Mouse (Mus musculus): ENCODE data around the gene Rsl1. TPM values are rescaled to one million over a fixed set of nuclear protein-coding genes. Genes with fewer than 3 reads are reported as not detected.
A peak's percentile ranks its signal among the peaks of the same experiment; 100 is the strongest.
"Not testable (repeated sequence)": the region's sequence is repeated elsewhere in the genome, so short reads cannot be mapped to it uniquely, and the experiment has no call there.

Rsl1 gene
- polyA plus RNA-seq (2012; rRNA removed) = 0.89 and 1.1 TPM in 2 replicates
- polyA plus RNA-seq (2014; fragmentation: Nextera tagmentation; extraction: Ambion mirVana) = 0.82 and 1.5 TPM in 2 replicates

DNA sequence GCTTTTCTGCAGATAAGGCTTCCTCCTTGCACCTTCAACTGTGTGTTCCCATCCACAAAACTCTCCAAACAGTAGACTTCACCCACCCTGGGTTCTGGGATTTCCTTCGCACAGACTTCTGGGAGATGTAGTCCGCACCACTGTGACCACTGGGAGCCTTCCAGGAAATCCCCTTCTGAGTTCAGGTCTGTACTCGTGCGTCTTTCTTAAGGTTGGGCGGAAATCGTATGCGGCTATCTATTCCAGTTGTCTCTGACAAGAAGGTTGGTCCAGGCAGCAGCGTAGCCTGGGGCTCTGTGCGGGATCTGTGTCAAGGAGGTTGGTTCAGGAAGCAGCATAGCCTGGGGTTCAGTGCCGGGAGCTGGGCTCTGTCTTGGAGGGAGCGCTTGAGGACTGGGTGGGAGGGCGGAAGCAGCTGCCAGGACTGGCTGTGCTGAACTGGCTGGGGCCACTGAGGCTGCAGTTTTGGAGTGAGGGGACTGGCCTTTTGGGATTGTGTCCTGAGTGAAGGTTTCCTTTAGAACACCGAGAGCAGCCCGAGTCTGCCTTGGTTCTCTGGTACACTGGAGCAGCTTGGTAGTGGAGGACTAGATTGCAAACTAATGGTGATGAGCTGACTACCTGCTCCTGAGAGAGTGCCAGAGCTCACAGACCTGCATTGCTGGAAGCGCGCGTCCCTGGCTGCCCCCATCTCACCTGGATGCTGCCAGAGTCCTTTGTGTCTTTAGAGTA is at the start of gene Rsl1:
Gene Rsl1, plus strand, starts transcription at position 192 of the 732 bp plus-strand sequence.
- Histone ChIP-seq H3K9ac (replicated peaks) (peak within 1 kb of the TSS; percentile 6), H3K4me3 (ENCODE audit: insufficient read depth in 1 of 2, low read depth in 2 of 2, low read length in 2 of 2) (peak within 1 kb of the TSS; percentile 50 to 73), H3K4me2 (ENCODE audit: low read depth) (peak within 1 kb of the TSS; percentile 51)
- H3K27ac ChIP-seq; H3K36me3 ChIP-seq (replicated peaks; ENCODE audit: control insufficient read depth, insufficient read depth, low read depth); H3K4me1 ChIP-seq (replicated peaks; ENCODE audit: control insufficient read depth in 2 of 2, insufficient read depth in 2 of 2, low read length in 1 of 2); H3K27me3 ChIP-seq (ENCODE audit: control insufficient read depth, insufficient read depth, low read length); H3K9me3 ChIP-seq (ENCODE audit: control insufficient read depth, low read length): not testable (repeated sequence)
- DNase-seq (ENCODE audit: low read depth in 3 of 3, low spot score in 3 of 3) (peak; percentile 29 to 50 (median 30)), ATAC-seq (ENCODE audit: insufficient read depth) (peak; percentile 88)
- WGBS (ENCODE audit: insufficient replicate concordance) = under 1% methylated on average over 17 of the region's 17 CpGs

DNA sequence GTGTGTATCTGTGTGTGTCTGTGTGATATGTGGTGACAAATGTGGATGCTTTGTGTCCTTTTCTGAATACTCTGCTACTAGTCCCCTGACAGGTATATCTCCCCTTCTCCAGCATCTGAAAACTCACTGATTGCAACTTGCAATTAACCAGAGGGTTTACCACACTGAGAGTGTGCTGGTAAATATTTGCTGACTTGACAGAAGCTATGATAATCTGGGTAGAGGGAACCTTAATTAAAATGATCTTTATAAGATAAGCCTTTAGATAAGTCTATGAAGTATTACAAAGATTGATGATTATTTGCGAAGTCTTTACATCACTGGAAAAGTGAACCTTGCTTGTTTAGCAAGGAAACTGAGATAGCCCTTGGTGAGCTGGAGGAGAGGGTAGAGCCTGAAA is 48.5 kb upstream of the Rsl1 start:
- no peak for TF ChIP-seq EP300 (IDR thresholded peaks at IDR 0.05; ENCODE audit: low read depth)
- TF ChIP-seq CTCF (IDR thresholded peaks at IDR 0.05; ENCODE audit: low read depth) = no peak
- no peaks in the 10 kb centered on the region for H3K9me3 ChIP-seq (ENCODE audit: control insufficient read depth, low read length)
- H3K27ac ChIP-seq = no peak overlapping the region
- no peak overlapping the region for H3K9ac ChIP-seq (replicated peaks)
- no peaks in the 10 kb centered on the region; a peak in 1 of 4 replicates for H3K4me1 ChIP-seq (replicated peaks; ENCODE audit: control insufficient read depth in 2 of 2, insufficient read depth in 2 of 2, low read length in 1 of 2)
- WGBS (ENCODE audit: insufficient replicate concordance) = 79% methylated on average over 1 of the region's 1 CpGs
- DNase-seq (ENCODE audit: low read depth in 3 of 3, low spot score in 3 of 3) = no peak
- no peak overlapping the region for H3K4me2 ChIP-seq (ENCODE audit: low read depth)
- H3K4me3 ChIP-seq (ENCODE audit: insufficient read depth in 1 of 2, low read depth in 2 of 2, low read length in 2 of 2) = no peak overlapping the region
- no peak for ATAC-seq (ENCODE audit: insufficient read depth)
- no peaks in the 10 kb centered on the region for H3K36me3 ChIP-seq (replicated peaks; ENCODE audit: control insufficient read depth, insufficient read depth, low read depth)
- no peaks in the 10 kb centered on the region for H3K27me3 ChIP-seq (ENCODE audit: control insufficient read depth, insufficient read depth, low read length)

DNA sequence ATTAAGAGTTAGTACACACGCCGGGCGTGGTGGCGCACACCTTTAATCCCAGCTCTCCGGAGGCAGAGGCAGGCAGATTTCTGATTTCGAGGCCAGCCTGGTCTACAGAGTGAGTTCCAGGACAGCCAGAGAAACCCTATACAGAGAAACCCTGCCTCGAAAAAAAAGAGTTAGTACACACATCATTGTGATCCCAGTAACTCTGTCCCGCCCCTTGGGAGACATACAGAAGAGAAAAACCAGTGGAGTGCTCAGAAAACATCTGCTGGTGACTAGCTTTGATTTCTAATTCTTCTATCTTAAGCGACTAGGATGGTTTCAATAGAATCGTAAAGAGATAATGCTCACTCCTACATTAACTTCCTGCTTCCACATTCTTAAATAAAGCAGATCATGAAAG is 45.5 kb upstream of the Rsl1 start:
- 66% methylated on average over 10 of the region's 10 CpGs for WGBS (ENCODE audit: insufficient replicate concordance)
- ATAC-seq (ENCODE audit: insufficient read depth) = not testable (repeated sequence)

DNA sequence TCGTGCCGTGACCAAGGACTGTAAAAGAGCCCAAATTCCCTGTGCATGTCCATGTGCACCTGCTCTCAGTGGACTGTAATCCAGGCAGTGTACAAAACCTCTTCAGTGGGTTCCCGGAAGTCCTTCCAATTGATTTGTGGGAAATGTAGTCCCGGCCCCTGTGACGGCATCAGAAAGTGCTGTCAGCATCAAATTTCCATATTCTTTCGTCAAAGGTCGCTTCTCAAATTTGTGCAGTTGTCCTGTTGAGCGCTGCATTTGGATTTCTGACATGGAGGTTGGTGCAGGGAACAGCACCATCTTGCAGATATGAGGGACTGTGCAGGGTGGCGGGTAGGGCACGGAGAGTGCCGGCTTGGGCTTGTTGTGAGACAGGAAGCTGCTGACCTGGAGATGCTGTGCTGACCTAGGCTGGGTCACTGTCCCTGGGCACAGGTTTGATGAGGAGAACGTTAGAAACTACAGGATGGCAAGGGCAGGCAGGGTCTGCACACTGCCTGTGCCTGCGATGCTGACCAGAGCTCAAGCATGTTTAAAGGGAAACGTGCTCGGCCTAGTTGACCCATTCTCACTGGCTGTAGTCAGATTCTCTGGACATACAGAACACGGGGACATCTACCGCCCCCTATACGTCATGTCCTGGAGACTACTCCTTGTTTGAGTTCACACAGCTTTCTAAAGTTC is 44.8 kb upstream of the Rsl1 start:
- no peaks in the 10 kb centered on the region for H3K36me3 ChIP-seq (replicated peaks; ENCODE audit: control insufficient read depth, insufficient read depth, low read depth)
- WGBS (ENCODE audit: insufficient replicate concordance) = under 1% methylated on average over 18 of the region's 18 CpGs
- ATAC-seq (ENCODE audit: insufficient read depth) (peak; percentile 87), DNase-seq (ENCODE audit: low read depth in 3 of 3, low spot score in 3 of 3) (peak; percentile 48 to 63 (median 57))
- H3K27me3 ChIP-seq (ENCODE audit: control insufficient read depth, insufficient read depth, low read length) = no peaks in the 10 kb centered on the region
- TF ChIP-seq CTCF (IDR thresholded peaks at IDR 0.05; ENCODE audit: low read depth) = peak; percentile 20
- no peak for TF ChIP-seq EP300 (IDR thresholded peaks at IDR 0.05; ENCODE audit: low read depth)
- no peaks in the 10 kb centered on the region; a peak in 1 of 4 replicates for H3K4me1 ChIP-seq (replicated peaks; ENCODE audit: control insufficient read depth in 2 of 2, insufficient read depth in 2 of 2, low read length in 1 of 2)
- no peaks in the 10 kb centered on the region for H3K9me3 ChIP-seq (ENCODE audit: control insufficient read depth, low read length)
- H3K4me2 ChIP-seq (ENCODE audit: low read depth) = peak overlapping the region; percentile 64
- peak overlapping the region; percentile 51 for H3K9ac ChIP-seq (replicated peaks)
- H3K4me3 ChIP-seq (ENCODE audit: insufficient read depth in 1 of 2, low read depth in 2 of 2, low read length in 2 of 2) = peak overlapping the region; percentile 58 to 75
- H3K27ac ChIP-seq = no peak overlapping the region

More for the DNA sequence above, 45.5 kb upstream of the Rsl1 start:
- not testable (repeated sequence) for H3K36me3 ChIP-seq (replicated peaks; ENCODE audit: control insufficient read depth, insufficient read depth, low read depth); H3K9ac ChIP-seq (replicated peaks); H3K4me3 ChIP-seq (ENCODE audit: insufficient read depth in 1 of 2, low read depth in 2 of 2, low read length in 2 of 2); H3K9me3 ChIP-seq (ENCODE audit: control insufficient read depth, low read length); H3K27me3 ChIP-seq (ENCODE audit: control insufficient read depth, insufficient read depth, low read length); H3K27ac ChIP-seq; DNase-seq (ENCODE audit: low read depth in 3 of 3, low spot score in 3 of 3); H3K4me1 ChIP-seq (replicated peaks; ENCODE audit: control insufficient read depth in 2 of 2, insufficient read depth in 2 of 2, low read length in 1 of 2)
- peak overlapping the region; percentile 64 for H3K4me2 ChIP-seq (ENCODE audit: low read depth)

DNA sequence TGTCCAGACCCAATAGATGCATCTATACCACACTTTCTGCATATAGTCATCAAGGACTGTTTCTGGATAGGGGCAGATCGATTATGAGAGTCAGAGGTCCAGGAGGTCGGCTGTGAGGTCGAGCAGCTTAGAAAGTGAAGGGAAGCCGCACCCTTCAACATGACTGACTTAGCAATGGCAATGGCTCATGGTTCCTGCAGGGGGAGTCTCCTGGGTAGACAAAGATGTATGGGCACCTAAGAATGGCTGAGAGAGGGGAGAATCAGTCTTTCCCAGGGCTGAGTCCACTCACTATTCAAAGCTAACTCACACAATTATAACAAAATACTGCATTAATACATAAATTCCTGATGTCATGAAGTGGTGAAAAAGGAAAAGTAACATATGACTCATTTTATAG is 6.9 kb upstream of the Rsl1 start:
- H3K27ac ChIP-seq; H3K36me3 ChIP-seq (replicated peaks; ENCODE audit: control insufficient read depth, insufficient read depth, low read depth); H3K9ac ChIP-seq (replicated peaks); H3K4me2 ChIP-seq (ENCODE audit: low read depth); DNase-seq (ENCODE audit: low read depth in 3 of 3, low spot score in 3 of 3); H3K4me3 ChIP-seq (ENCODE audit: insufficient read depth in 1 of 2, low read depth in 2 of 2, low read length in 2 of 2); H3K9me3 ChIP-seq (ENCODE audit: control insufficient read depth, low read length); H3K27me3 ChIP-seq (ENCODE audit: control insufficient read depth, insufficient read depth, low read length); ATAC-seq (ENCODE audit: insufficient read depth); H3K4me1 ChIP-seq (replicated peaks; ENCODE audit: control insufficient read depth in 2 of 2, insufficient read depth in 2 of 2, low read length in 1 of 2): not testable (repeated sequence)
- WGBS (ENCODE audit: insufficient replicate concordance) = 43% methylated on average over 4 of the region's 4 CpGs
